Mouse (Mus musculus) forebrain, embryonic 11.5 days (tissue): ENCODE measurements at regions not wholly inside any gene's neighbourhood (a gene's known extent, or its start where the extent isn't known, plus 50 kb on each side); places are given as distances from the start of the nearest gene placed in this dataset.

Source experiments
- ATAC-seq: fragments of 200-750 bp; cut with Nextera tagmentation; replicated peaks from 2 replicates; pipeline ENCODE4 v1.8.0; 2017; ENCODE audit warnings: moderate TSS enrichment; ENCODE audit not compliant: low FRiP score
- DNase-seq: peaks from one replicate; pipeline ENCODE4 v3.0.0-alpha.2; 2017; ENCODE audit warnings: low spot score
- H3K27ac ChIP-seq: fragments of 300-500 bp; sonication (generic); 2 replicates; pipeline ENCODE4 v1.5.1; 2014; ENCODE audit warnings: low read depth, low read length
- H3K27me3 ChIP-seq: fragments of 300-500 bp; sonication (generic); 2 replicates; pipeline ENCODE4 v1.6.1; 2014; ENCODE audit warnings: mild to moderate bottlenecking, low read length, mixed read lengths; ENCODE audit not compliant: control insufficient read depth, insufficient read depth
- H3K36me3 ChIP-seq: fragments of 300-500 bp; sonication (generic); 2 replicates; pipeline ENCODE4 v1.6.1; 2014; ENCODE audit warnings: mild to moderate bottlenecking, low read length, moderate library complexity, mixed read lengths; ENCODE audit not compliant: control insufficient read depth, insufficient read depth
- H3K4me1 ChIP-seq: fragments of 300-500 bp; sonication (generic); replicated peaks from 2 replicates; pipeline ENCODE4 v1.6.1; 2014; ENCODE audit warnings: low read length, mixed read lengths; ENCODE audit not compliant: control insufficient read depth, insufficient read depth
- H3K4me2 ChIP-seq: fragments of 300-500 bp; sonication (generic); 2 replicates; pipeline ENCODE4 v1.6.1; 2014; ENCODE audit warnings: low read depth, mild to moderate bottlenecking, low read length, moderate library complexity, mixed read lengths; ENCODE audit not compliant: severe bottlenecking
- H3K4me3 ChIP-seq: fragments of 300-500 bp; sonication (generic); 2 replicates; pipeline ENCODE4 v1.5.1; 2014; ENCODE audit warnings: low read depth, low read length
- H3K9ac ChIP-seq: fragments of 300-500 bp; sonication (generic); 2 replicates; pipeline ENCODE4 v1.6.1; 2014; ENCODE audit warnings: low read length
- H3K9me3 ChIP-seq: fragments of 300-500 bp; sonication (generic); 2 replicates; pipeline ENCODE4 v1.6.1; 2016; ENCODE audit warnings: low read length, mixed read lengths; ENCODE audit not compliant: control insufficient read depth
- WGBS: fragments of 180-500 bp; shearing (Covaris S2); extraction: QIAGEN DNeasy Blood & Tissue Kit; methylation state at CpG from one replicate; pipeline ENCODE4 v1.1.7; 2014; 5-methylcytosine and 5-hydroxymethylcytosine counted together

- WGBS, result 35% methylated on average over 2 of the region's 2 CpGs
- ATAC-seq, result no peak
Observed at GRCm38 (mm10) chr12:96141748-96142147, 449.7 kb downstream of the Flrt2 start.

GRCm38 (mm10) chr12:96154095-96154494, 462.1 kb downstream of the Flrt2 start:
- H3K27me3 ChIP-seq, result no peaks in the 10 kb centered on the region
- H3K9ac ChIP-seq, result no peak overlapping the region
- no peaks in the 10 kb centered on the region for H3K9me3 ChIP-seq
- H3K4me1 ChIP-seq, result no peaks in the 10 kb centered on the region
- ATAC-seq (no peak), DNase-seq (no peak)
- H3K4me2 ChIP-seq, result no peak overlapping the region
- H3K4me3 ChIP-seq, result no peak overlapping the region
- no peaks in the 10 kb centered on the region for H3K36me3 ChIP-seq
- WGBS, result 83% methylated on average over 3 of the region's 3 CpGs
- no peak overlapping the region for H3K27ac ChIP-seq

More at GRCm38 (mm10) chr12:96141748-96142147, 449.7 kb downstream of the Flrt2 start:
- Histone ChIP-seq H3K27ac (no peak overlapping the region), H3K4me2 (no peak overlapping the region), H3K4me3 (no peak overlapping the region), H3K9ac (no peak overlapping the region), H3K4me1 (no peaks in the 10 kb centered on the region), H3K27me3 (no peaks in the 10 kb centered on the region), H3K36me3 (no peaks in the 10 kb centered on the region), H3K9me3 (no peaks in the 10 kb centered on the region)
- no peak for DNase-seq

DNA sequence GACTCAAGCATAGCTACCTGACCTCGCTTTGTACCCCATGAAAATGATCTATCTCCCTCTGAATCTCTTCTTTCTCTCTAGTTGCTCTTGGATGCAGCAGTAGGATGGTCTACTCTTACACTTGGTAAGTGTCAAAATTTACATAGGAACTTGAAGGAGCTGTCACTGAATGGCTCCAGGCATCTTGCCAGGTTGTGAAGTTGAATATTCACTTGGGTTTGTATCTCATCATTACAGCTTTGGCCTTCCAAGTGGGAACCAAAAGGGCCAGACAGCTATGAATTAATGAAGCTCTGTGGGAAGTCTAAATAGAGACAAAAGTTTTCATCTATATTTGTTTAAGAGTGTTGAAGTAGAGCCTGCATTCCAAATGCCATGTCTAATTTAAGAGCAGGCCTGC, 475.5 kb downstream of the Flrt2 start:
- no peaks in the 10 kb centered on the region for H3K27me3 ChIP-seq
- H3K9me3 ChIP-seq, result no peaks in the 10 kb centered on the region
- WGBS, result 88% methylated on average over 1 of the region's 1 CpGs
- no peaks in the 10 kb centered on the region for H3K36me3 ChIP-seq
- no peak overlapping the region for H3K27ac ChIP-seq
- ATAC-seq (no peak), DNase-seq (no peak)
- no peak overlapping the region for H3K4me2 ChIP-seq
- H3K4me1 ChIP-seq, result no peaks in the 10 kb centered on the region
- H3K4me3 ChIP-seq, result no peak overlapping the region
- no peak overlapping the region for H3K9ac ChIP-seq

GRCm38 (mm10) chr12:96198928-96199327, 506.9 kb downstream of the Flrt2 start:
- no peak for ATAC-seq
- WGBS, result 79% methylated on average over 1 of the region's 1 CpGs
- H3K4me2 ChIP-seq, result no peak overlapping the region

DNA sequence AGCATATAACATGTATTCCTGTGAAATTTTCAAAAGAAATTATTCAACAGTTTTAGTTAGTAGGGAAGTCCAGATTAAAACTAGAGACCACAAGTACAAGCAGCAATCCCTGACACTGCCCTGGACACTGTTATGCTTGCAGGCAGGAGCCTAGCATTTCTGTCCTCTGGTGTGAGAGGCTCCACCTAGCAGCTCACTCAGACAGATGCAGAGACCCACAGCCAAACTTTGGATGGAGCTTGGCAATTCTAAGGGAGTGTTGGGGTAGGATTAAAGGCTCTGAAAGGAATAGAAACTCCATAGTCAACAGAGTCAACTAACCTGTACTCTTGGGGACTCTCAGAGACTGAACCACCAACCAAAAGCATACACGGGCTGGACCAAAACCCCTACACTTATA, 509.8 kb downstream of the Flrt2 start:
- Histone ChIP-seq H3K36me3 (no peaks in the 10 kb centered on the region), H3K4me3 (no peak overlapping the region), H3K4me1 (no peaks in the 10 kb centered on the region), H3K9me3 (no peaks in the 10 kb centered on the region), H3K9ac (no peak overlapping the region), H3K27ac (no peak overlapping the region), H3K4me2 (no peak overlapping the region), H3K27me3 (no peaks in the 10 kb centered on the region)
- ATAC-seq (no peak), DNase-seq (no peak)
- 94% methylated on average over 1 of the region's 1 CpGs for WGBS

More at GRCm38 (mm10) chr12:96198928-96199327, 506.9 kb downstream of the Flrt2 start:
- Histone ChIP-seq H3K36me3 (no peaks in the 10 kb centered on the region), H3K27me3 (no peaks in the 10 kb centered on the region), H3K9me3 (no peaks in the 10 kb centered on the region), H3K4me3 (no peak overlapping the region), H3K27ac (no peak overlapping the region), H3K4me1 (no peaks in the 10 kb centered on the region), H3K9ac (no peak overlapping the region)
- no peak for DNase-seq

GRCm38 (mm10) chr12:96226446-96226845, 534.4 kb downstream of the Flrt2 start:
- no peak overlapping the region for H3K4me2 ChIP-seq
- H3K9me3 ChIP-seq, result no peaks in the 10 kb centered on the region
- 82% methylated on average over 1 of the region's 1 CpGs for WGBS
- H3K4me3 ChIP-seq, result no peak overlapping the region
- ATAC-seq, result no peak
- DNase-seq, result no peak
- H3K4me1 ChIP-seq, result no peaks in the 10 kb centered on the region
- H3K27me3 ChIP-seq, result no peaks in the 10 kb centered on the region
- H3K9ac ChIP-seq, result no peak overlapping the region
- no peak overlapping the region for H3K27ac ChIP-seq
- no peaks in the 10 kb centered on the region for H3K36me3 ChIP-seq

GRCm38 (mm10) chr12:96228714-96229113, 536.7 kb downstream of the Flrt2 start:
- Histone ChIP-seq H3K27ac (no peak overlapping the region), H3K36me3 (no peaks in the 10 kb centered on the region), H3K9me3 (no peaks in the 10 kb centered on the region), H3K27me3 (no peaks in the 10 kb centered on the region), H3K9ac (no peak overlapping the region), H3K4me2 (no peak overlapping the region), H3K4me3 (no peak overlapping the region), H3K4me1 (no peaks in the 10 kb centered on the region)
- no peak for ATAC-seq
- no peak for DNase-seq
- 92% methylated on average over 3 of the region's 3 CpGs for WGBS

GRCm38 (mm10) chr12:96235510-96235909, 543.5 kb downstream of the Flrt2 start:
- no peak overlapping the region for H3K4me3 ChIP-seq
- no peaks in the 10 kb centered on the region for H3K27me3 ChIP-seq
- no peaks in the 10 kb centered on the region for H3K4me1 ChIP-seq
- DNase-seq (no peak), ATAC-seq (no peak)
- no peak overlapping the region for H3K4me2 ChIP-seq
- H3K9me3 ChIP-seq, result no peaks in the 10 kb centered on the region
- no peaks in the 10 kb centered on the region for H3K36me3 ChIP-seq
- H3K9ac ChIP-seq, result no peak overlapping the region
- 92% methylated on average over 1 of the region's 1 CpGs for WGBS
- no peak overlapping the region for H3K27ac ChIP-seq

GRCm38 (mm10) chr12:96235996-96236525, 544.0 kb downstream of the Flrt2 start:
- no peaks in the 10 kb centered on the region for H3K9me3 ChIP-seq
- H3K4me1 ChIP-seq, result no peaks in the 10 kb centered on the region
- no peaks in the 10 kb centered on the region for H3K36me3 ChIP-seq
- DNase-seq, result no peak
- no peak overlapping the region for H3K4me3 ChIP-seq
- no peak overlapping the region for H3K4me2 ChIP-seq
- WGBS, result 84% methylated on average over 3 of the region's 3 CpGs
- no peak overlapping the region for H3K27ac ChIP-seq
- H3K9ac ChIP-seq, result no peak overlapping the region
- ATAC-seq, result no peak
- H3K27me3 ChIP-seq, result no peaks in the 10 kb centered on the region
